Mouse (Mus musculus) neutrophil, adult 83 days (primary cell): ENCODE measurements around the gene Pus7l. TPM values are rescaled to one million over a fixed set of nuclear protein-coding genes. Genes with fewer than 3 reads are reported as not detected.

Experiments
- total RNA-seq, 2 experiments: library from RNA; stranded (reverse); gene quantifications; one replicate each; pipeline ENCODE4 v1.2.4; 2023

The Pus7l gene
- total RNA-seq, result 1 to 10 TPM; 2.1 to 3.2 TPM

DNA sequence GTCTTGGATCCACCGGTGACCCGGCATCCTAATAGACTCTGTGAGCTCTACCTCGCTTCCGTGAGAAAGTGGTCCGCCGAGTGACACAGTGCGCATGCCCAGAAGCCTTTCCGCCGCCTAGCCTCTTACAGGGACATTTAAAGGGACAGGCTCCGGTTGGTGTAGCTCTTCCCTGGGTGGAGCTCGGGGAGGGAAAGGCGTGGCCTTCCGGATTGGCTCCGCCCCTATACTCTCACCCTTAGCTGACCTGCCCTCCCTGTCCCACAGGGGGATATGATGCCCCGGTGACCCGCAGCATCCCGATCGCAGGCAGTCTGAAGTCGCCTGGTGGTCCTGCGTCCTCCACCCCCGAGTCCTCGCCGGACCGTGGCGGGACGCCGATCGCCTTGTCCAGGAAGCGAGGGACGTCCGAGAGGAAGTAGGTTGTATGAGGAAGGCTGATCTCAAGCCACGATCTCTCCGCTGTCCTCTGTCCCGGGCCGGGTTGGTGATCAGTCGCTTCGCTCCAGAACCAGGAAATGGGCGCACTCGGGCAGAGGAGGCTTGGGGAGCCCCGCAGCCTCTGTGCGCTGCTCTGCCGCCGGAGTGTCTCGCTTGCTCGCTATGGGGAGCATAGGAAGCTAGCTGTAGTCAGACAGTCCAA, at the start of gene Pus7l, which contains the start of gene Irak4:
Gene Pus7l (minus strand): TSS at position 139 of the 643 bp plus-strand sequence.
Gene Irak4 (plus strand): TSS at position 235 of the 643 bp plus-strand sequence.

DNA sequence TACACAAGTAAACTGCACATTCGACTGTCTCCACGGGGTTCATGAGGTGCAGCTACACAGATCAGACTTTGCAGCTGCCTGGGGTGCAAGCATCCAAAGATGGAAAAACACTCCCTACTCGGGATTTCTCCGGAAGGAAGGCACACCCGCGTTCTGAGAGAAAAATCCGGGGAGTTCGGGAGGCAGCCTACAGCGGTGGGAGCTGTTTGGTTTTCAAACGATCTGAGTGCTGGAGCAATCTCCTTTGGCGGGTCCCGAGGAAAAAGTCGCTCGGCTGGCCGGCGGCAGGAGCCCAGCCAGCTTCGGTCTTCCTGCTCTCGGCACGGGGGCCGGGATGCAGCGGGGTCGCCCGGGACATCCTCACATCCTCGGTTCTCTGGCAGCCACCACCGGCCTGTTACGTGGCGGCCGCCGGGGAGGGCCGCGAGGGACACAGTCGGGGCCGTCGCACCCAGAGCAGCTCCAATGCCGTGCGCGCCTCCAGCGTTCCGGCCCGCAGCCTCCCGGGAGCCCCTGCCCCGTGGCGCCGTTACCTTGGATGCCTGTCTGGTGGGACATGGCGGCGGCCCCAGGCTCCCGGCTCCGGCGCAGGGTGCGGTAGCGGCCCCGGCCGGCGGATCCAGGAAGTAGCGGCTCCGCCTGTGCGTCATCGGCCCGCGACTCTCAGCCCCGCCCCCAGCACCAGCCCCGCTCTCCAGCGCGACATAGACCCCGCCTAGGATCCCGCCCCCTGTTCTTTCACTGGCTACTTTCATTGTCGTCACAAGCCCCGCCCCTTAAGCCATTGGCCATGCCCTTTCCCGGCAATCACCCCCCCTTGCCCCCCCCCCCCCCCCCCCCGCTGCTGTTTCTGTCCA, 46.1 kb upstream of the Pus7l start, which contains the start of gene Twf1:
Gene Twf1 (minus strand): TSS at position 671 of the 857 bp plus-strand sequence.

Other genes with a start within 250 kb of the Pus7l start
- not detected for gene Adamts20, start 78.1 kb downstream of the Pus7l start, total RNA-seq
- gene Irak4, start 96 bp upstream of the Pus7l start, total RNA-seq, result 10 to 100 TPM; 47.4 to 52.3 TPM
- 10 to 100 TPM; 25.0 to 35.8 TPM for gene Twf1, start 46.3 kb upstream of the Pus7l start, total RNA-seq
- 1 to 10 TPM; 2.0 to 2.2 TPM for gene Tmem117, start 85.7 kb upstream of the Pus7l start, total RNA-seq